ENCODE assay signal across 9 mouse cellular contexts in the genomic region with DNA sequence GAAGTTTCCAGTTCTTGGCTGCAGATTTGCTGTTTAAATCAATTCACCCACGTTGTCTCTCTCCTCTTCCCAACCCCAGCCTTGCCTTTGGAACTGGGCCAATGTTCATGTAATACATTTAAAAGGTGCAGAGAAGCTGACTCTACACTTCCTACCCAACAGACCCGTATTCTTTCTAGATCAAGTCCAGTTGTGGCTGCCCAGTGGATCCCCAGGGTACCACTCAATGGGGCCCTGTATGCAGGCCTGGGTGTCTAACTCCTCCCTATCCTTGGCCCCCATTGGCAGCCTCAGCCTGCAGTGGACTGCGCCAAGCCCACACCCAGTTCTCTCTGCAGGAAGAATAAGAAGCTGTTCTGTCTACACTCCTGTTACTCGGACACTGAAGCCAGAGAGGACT. TPM values are rescaled to one million over a fixed set of nuclear protein-coding genes. Genes with fewer than 3 reads are reported as not detected.
A peak's percentile ranks its signal among the peaks of the same experiment; 100 is the strongest.
DNase-seq lines count a peak whose midpoint lies in the region; ATAC-seq lines count a peak whose summit lies in the region.
"Had no signal": no experiment of that assay in that cellular context is flagged by ENCODE, and none has a peak within 500 bp of the region (broad histone marks: within the 10 kb centered on the region; RNA-seq: fewer than 3 reads in every experiment).

S100b (plus strand) TSS at position 318 of the 400 bp plus-strand sequence.

- H3K36me3 ChIP-seq in forebrain, embryonic 14.5 days (ENCODE audit: control insufficient read depth, insufficient read depth, low read length), result no peaks in the 10 kb centered on the region
- H3K36me3 ChIP-seq in forebrain, embryonic 16.5 days (ENCODE audit: control insufficient read depth, insufficient read depth), result no peaks in the 10 kb centered on the region
- H3K36me3 ChIP-seq in forebrain, embryonic 11.5 days (ENCODE audit: control insufficient read depth, insufficient read depth, low read length), result no peaks in the 10 kb centered on the region

- H3K9ac ChIP-seq in forebrain, embryonic 14.5 days (ENCODE audit: low read length), result no peak within 1 kb of the TSS
- H3K9ac ChIP-seq in forebrain, embryonic 16.5 days (replicated peaks; ENCODE audit: low read depth, low read length), result no peak within 1 kb of the TSS
- no peak within 1 kb of the TSS for H3K9ac ChIP-seq in forebrain, embryonic 11.5 days (ENCODE audit: low read length)

- WGBS in forebrain, embryonic 14.5 days, result 52% methylated on average over 4 of the region's 4 CpGs
- 43% methylated on average over 4 of the region's 4 CpGs for WGBS in forebrain, embryonic 16.5 days
- WGBS in forebrain, embryonic 11.5 days, result 76% methylated on average over 4 of the region's 4 CpGs

- H3K27me3 ChIP-seq in forebrain, embryonic 14.5 days (replicated peaks; ENCODE audit: control insufficient read depth, insufficient read depth, low read length), result no peaks in the 10 kb centered on the region
- H3K27me3 ChIP-seq in forebrain, embryonic 16.5 days (replicated peaks; ENCODE audit: control insufficient read depth, insufficient read depth, low read length), result no peaks in the 10 kb centered on the region
- no peaks in the 10 kb centered on the region for H3K27me3 ChIP-seq in forebrain, embryonic 11.5 days (ENCODE audit: control insufficient read depth, insufficient read depth, low read length)

- no peak within 1 kb of the TSS for H3K27ac ChIP-seq in forebrain, embryonic 14.5 days (ENCODE audit: low read depth, low read length)
- no peak within 1 kb of the TSS for H3K27ac ChIP-seq in forebrain, embryonic 16.5 days (ENCODE audit: low read length)
- H3K27ac ChIP-seq in forebrain, embryonic 11.5 days (ENCODE audit: low read depth, low read length), result no peak within 1 kb of the TSS

- H3K4me3 ChIP-seq in forebrain, embryonic 14.5 days (ENCODE audit: low read depth, low read length), result no peak within 1 kb of the TSS
- H3K4me3 ChIP-seq in forebrain, embryonic 16.5 days (replicated peaks; ENCODE audit: low read length), result no peak within 1 kb of the TSS
- no peak within 1 kb of the TSS for H3K4me3 ChIP-seq in forebrain, embryonic 11.5 days (ENCODE audit: low read depth, low read length)

- ATAC-seq in forebrain, embryonic 14.5 days, result no peak
- no peak for ATAC-seq in forebrain, embryonic 16.5 days
- ATAC-seq in forebrain, embryonic 11.5 days (replicated peaks; ENCODE audit: low FRiP score), result no peak

- no peaks in the 10 kb centered on the region for H3K9me3 ChIP-seq in forebrain, embryonic 14.5 days (replicated peaks; ENCODE audit: control insufficient read depth, low read length)
- H3K9me3 ChIP-seq in forebrain, embryonic 16.5 days (ENCODE audit: control insufficient read depth, low read length), result no peaks in the 10 kb centered on the region
- H3K9me3 ChIP-seq in forebrain, embryonic 11.5 days (ENCODE audit: control insufficient read depth, low read length), result no peaks in the 10 kb centered on the region

- no peak within 1 kb of the TSS for H3K4me2 ChIP-seq in forebrain, embryonic 14.5 days (ENCODE audit: low read length)
- no peak within 1 kb of the TSS for H3K4me2 ChIP-seq in forebrain, embryonic 16.5 days (ENCODE audit: low read length)
- H3K4me2 ChIP-seq in forebrain, embryonic 11.5 days (ENCODE audit: low read depth, low read length, severe bottlenecking), result no peak within 1 kb of the TSS

- H3K4me1 ChIP-seq in forebrain, embryonic 14.5 days (ENCODE audit: control insufficient read depth, insufficient read depth, low read length), result no peaks in the 10 kb centered on the region
- H3K4me1 ChIP-seq in forebrain, embryonic 16.5 days (replicated peaks; ENCODE audit: control insufficient read depth, insufficient read depth, low read length), result no peaks in the 10 kb centered on the region
- no peaks in the 10 kb centered on the region for H3K4me1 ChIP-seq in forebrain, embryonic 11.5 days (replicated peaks; ENCODE audit: control insufficient read depth, insufficient read depth, low read length)

- peak; percentile 27 for DNase-seq in forebrain, embryonic 14.5 days (ENCODE audit: low spot score)
- DNase-seq in right cerebral cortex, adult 18-20 months, result peak; percentile 55
- DNase-seq in right cerebral cortex, postnatal 25 days, result no peak
- DNase-seq in kidney, adult 9 months, result peak; percentile 46
- peak; percentile 25 for DNase-seq in lung, postnatal 36 days
- DNase-seq in ovary, postnatal 36 days (ENCODE audit: low spot score), result no peak
- no peak for DNase-seq in forebrain, embryonic 11.5 days (ENCODE audit: low spot score)

RNA-seq across cellular contexts. Expression of gene S100b, which starts in this region (rescaled TPM):
- polyA plus RNA-seq in forebrain, embryonic 14.5 days (2014; fragmentation: Nextera tagmentation; extraction: Ambion mirVana), result 0.42 and 0.77 TPM in 2 replicates
- polyA plus RNA-seq in forebrain, embryonic 16.5 days (2015; fragmentation: Nextera tagmentation; extraction: Ambion mirVana), result 1.2 TPM in 2 replicates
- 0.12 TPM in 1 of 2 replicates, not detected in the other for polyA plus RNA-seq in forebrain, embryonic 11.5 days (2014; fragmentation: Nextera tagmentation; extraction: Ambion mirVana)
- polyA plus RNA-seq: liver, adult 2 months had no signal

Comparison
In these comparisons a context has a peak if more than half of its experiments do, and no peak if none do; other contexts are left out.
1. DNase-seq: peak in right cerebral cortex, adult 18-20 months (single experiment), kidney, adult 9 months (single experiment) and lung, postnatal 36 days (single experiment); none in right cerebral cortex, postnatal 25 days (single experiment), ovary, postnatal 36 days (single experiment) and forebrain, embryonic 11.5 days (single experiment).
2. Peak in DNase-seq in forebrain, embryonic 14.5 days; RNA of the gene not detected or under 1 TPM.